Mouse (Mus musculus) right cerebral cortex, adult 18-20 months (tissue): Measurements from ENCODE around the gene Papss2.

ENCODE experiments used
- DNase-seq: peaks from one replicate; pipeline ENCODE4 v3.0.0; 2022; ENCODE audit warnings: mixed read lengths

Papss2 gene

DNA sequence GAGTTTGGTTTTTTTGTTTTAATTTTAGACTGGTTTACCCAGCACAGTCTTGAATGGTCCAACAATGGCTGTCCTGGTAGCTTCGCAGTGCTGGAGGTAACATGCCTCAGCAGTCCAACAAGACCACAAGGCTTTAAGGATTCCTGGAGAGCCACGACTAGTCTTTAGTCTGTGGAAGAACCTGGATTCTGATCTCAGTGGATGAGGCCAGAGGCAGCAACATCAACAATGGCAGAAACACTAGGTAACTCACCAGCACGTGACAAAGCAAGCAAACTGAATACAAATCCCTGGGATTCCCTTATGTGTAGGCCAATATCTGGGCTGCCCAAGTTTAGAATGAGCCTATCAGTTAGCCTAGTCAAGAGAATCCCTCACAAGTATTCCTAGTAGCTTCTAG is 117.9 kb downstream of the Papss2 start:
- no peak for DNase-seq

DNA sequence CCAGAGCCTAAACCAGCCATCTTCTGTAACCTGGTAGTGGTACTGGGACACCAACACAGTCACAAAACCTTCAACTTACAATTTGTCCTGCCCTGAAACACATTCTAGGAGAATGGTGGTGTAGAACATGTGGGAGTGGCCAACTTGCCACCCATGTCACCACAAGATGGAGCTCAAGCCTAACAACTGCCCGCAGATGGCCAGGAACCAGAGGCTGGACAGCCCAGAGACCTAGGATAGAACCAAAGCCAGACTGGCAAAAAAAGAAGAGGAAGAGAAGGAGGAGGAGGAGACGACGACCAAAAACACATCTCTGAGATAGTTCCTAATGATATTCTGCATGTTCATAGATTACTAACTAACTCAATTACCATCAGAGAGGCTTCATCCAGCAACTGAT is 119.6 kb downstream of the Papss2 start:
- peak; percentile 78 for DNase-seq

DNA sequence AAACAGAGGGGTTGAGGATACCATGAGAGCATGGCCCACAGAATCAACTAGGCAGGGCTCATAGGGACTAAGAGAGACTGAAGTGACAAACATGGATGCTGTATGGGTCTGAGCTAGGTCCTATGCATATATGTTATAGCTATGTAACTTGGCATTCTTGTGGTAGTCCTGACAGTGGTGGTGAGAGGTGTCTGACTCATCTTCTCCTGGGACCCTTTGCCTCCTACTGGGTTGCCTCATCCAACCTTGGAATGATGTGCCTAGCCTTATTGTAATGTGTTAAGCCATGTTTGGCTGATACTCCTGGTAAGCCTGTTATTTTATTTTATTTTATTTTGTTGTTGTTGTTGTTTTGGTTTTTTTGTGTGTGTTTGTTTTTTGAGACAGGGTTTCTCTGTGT is 120.1 kb downstream of the Papss2 start:
- DNase-seq, result no peak
